Mouse (Mus musculus): Measurements from ENCODE around the gene Iqgap1. TPM values are rescaled to one million over a fixed set of nuclear protein-coding genes. Genes with fewer than 3 reads are reported as not detected.

The Iqgap1 gene
- polyA plus RNA-seq (2012; ENCODE audit: insufficient read depth, insufficient read length, missing spikeins), result 27.3 and 27.9 TPM in 2 replicates

GRCm38 (mm10) chr7:80825843-80826403 is at the start of gene Iqgap1:
TSS of gene Iqgap1 (minus strand) at chr7:80825974.
- Histone ChIP-seq H3K4me1 (ENCODE audit: control insufficient read depth, insufficient read depth, insufficient read length, low read length) (peaks cover 2% of the 10 kb centered on the region; the same call in 1 of the 2 replicates), H3K4me3 (ENCODE audit: insufficient read depth, low read depth, low read length) (no peak within 1 kb of the TSS), H3K27ac (replicated peaks; ENCODE audit: low read depth, low read length) (no peak within 1 kb of the TSS)

GRCm38 (mm10) chr7:80873631-80874030 is 47.9 kb upstream of the Iqgap1 start:
- no peak overlapping the region for H3K27ac ChIP-seq (replicated peaks; ENCODE audit: low read depth, low read length)

GRCm38 (mm10) chr7:80873038-80873437 is 47.3 kb upstream of the Iqgap1 start:
- no peaks in the 10 kb centered on the region; the same call in 1 of the 2 replicates for H3K4me1 ChIP-seq (ENCODE audit: control insufficient read depth, insufficient read depth, insufficient read length, low read length)
- no peak overlapping the region for H3K4me3 ChIP-seq (ENCODE audit: insufficient read depth, low read depth, low read length)
- no peak overlapping the region for H3K27ac ChIP-seq (replicated peaks; ENCODE audit: low read depth, low read length)

More at GRCm38 (mm10) chr7:80873631-80874030, 47.9 kb upstream of the Iqgap1 start:
- Histone ChIP-seq H3K4me3 (ENCODE audit: insufficient read depth, low read depth, low read length) (no peak overlapping the region), H3K4me1 (ENCODE audit: control insufficient read depth, insufficient read depth, insufficient read length, low read length) (no peaks in the 10 kb centered on the region; the same call in 1 of the 2 replicates)

GRCm38 (mm10) chr7:80868686-80869085 is 42.9 kb upstream of the Iqgap1 start:
- Histone ChIP-seq H3K27ac (replicated peaks; ENCODE audit: low read depth, low read length) (no peak overlapping the region), H3K4me1 (ENCODE audit: control insufficient read depth, insufficient read depth, insufficient read length, low read length) (peaks cover 4% of the 10 kb centered on the region), H3K4me3 (ENCODE audit: insufficient read depth, low read depth, low read length) (no peak overlapping the region)

GRCm38 (mm10) chr7:80866514-80867147 is 40.9 kb upstream of the Iqgap1 start:
- H3K4me3 ChIP-seq (ENCODE audit: insufficient read depth, low read depth, low read length), result no peak overlapping the region
- no peak overlapping the region for H3K27ac ChIP-seq (replicated peaks; ENCODE audit: low read depth, low read length)
- peaks cover 4% of the 10 kb centered on the region for H3K4me1 ChIP-seq (ENCODE audit: control insufficient read depth, insufficient read depth, insufficient read length, low read length)

- Histone ChIP-seq H3K4me1 (ENCODE audit: control insufficient read depth, insufficient read depth, insufficient read length, low read length) (peaks cover 4% of the 10 kb centered on the region), H3K4me3 (ENCODE audit: insufficient read depth, low read depth, low read length) (no peak overlapping the region), H3K27ac (replicated peaks; ENCODE audit: low read depth, low read length) (no peak overlapping the region)
Observed at GRCm38 (mm10) chr7:80865521-80865920, 39.7 kb upstream of the Iqgap1 start.

GRCm38 (mm10) chr7:80864831-80865230 is 39.1 kb upstream of the Iqgap1 start:
- Histone ChIP-seq H3K4me1 (ENCODE audit: control insufficient read depth, insufficient read depth, insufficient read length, low read length) (peaks cover 4% of the 10 kb centered on the region), H3K4me3 (ENCODE audit: insufficient read depth, low read depth, low read length) (no peak overlapping the region), H3K27ac (replicated peaks; ENCODE audit: low read depth, low read length) (peak overlapping the region; percentile 34)

- H3K27ac ChIP-seq (replicated peaks; ENCODE audit: low read depth, low read length), result no peak overlapping the region
- peaks cover 4% of the 10 kb centered on the region for H3K4me1 ChIP-seq (ENCODE audit: control insufficient read depth, insufficient read depth, insufficient read length, low read length)
- no peak overlapping the region for H3K4me3 ChIP-seq (ENCODE audit: insufficient read depth, low read depth, low read length)
Observed at GRCm38 (mm10) chr7:80864151-80864550, 38.4 kb upstream of the Iqgap1 start.

- Histone ChIP-seq H3K27ac (replicated peaks; ENCODE audit: low read depth, low read length) (no peak overlapping the region), H3K4me1 (ENCODE audit: control insufficient read depth, insufficient read depth, insufficient read length, low read length) (peaks cover 4% of the 10 kb centered on the region), H3K4me3 (ENCODE audit: insufficient read depth, low read depth, low read length) (no peak overlapping the region)
Observed at GRCm38 (mm10) chr7:80863520-80863919, 37.7 kb upstream of the Iqgap1 start.

- H3K27ac ChIP-seq (replicated peaks; ENCODE audit: low read depth, low read length), result no peak overlapping the region
- peaks cover 4% of the 10 kb centered on the region for H3K4me1 ChIP-seq (ENCODE audit: control insufficient read depth, insufficient read depth, insufficient read length, low read length)
- no peak overlapping the region for H3K4me3 ChIP-seq (ENCODE audit: insufficient read depth, low read depth, low read length)
Observed at GRCm38 (mm10) chr7:80862475-80862874, 36.7 kb upstream of the Iqgap1 start.

GRCm38 (mm10) chr7:80860729-80861274 is 35.0 kb upstream of the Iqgap1 start, which contains the start of gene Zscan2:
TSS of gene Zscan2 (plus strand) at chr7:80860920.
- H3K4me1 ChIP-seq (ENCODE audit: control insufficient read depth, insufficient read depth, insufficient read length, low read length), result peaks cover 4% of the 10 kb centered on the region
- H3K27ac ChIP-seq (replicated peaks; ENCODE audit: low read depth, low read length), result peak within 1 kb of the TSS; percentile 77
- peak within 1 kb of the TSS; percentile 98 for H3K4me3 ChIP-seq (ENCODE audit: insufficient read depth, low read depth, low read length)

GRCm38 (mm10) chr7:80860227-80860626 is 34.5 kb upstream of the Iqgap1 start:
- H3K4me1 ChIP-seq (ENCODE audit: control insufficient read depth, insufficient read depth, insufficient read length, low read length), result peaks cover 4% of the 10 kb centered on the region
- peak overlapping the region; percentile 73 for H3K4me3 ChIP-seq (ENCODE audit: insufficient read depth, low read depth, low read length)
- no peak overlapping the region for H3K27ac ChIP-seq (replicated peaks; ENCODE audit: low read depth, low read length)

GRCm38 (mm10) chr7:80857181-80857580 is 31.4 kb upstream of the Iqgap1 start:
- no peak overlapping the region for H3K4me3 ChIP-seq (ENCODE audit: insufficient read depth, low read depth, low read length)
- no peak overlapping the region for H3K27ac ChIP-seq (replicated peaks; ENCODE audit: low read depth, low read length)
- no peaks in the 10 kb centered on the region for H3K4me1 ChIP-seq (ENCODE audit: control insufficient read depth, insufficient read depth, insufficient read length, low read length)

- Histone ChIP-seq H3K4me1 (ENCODE audit: control insufficient read depth, insufficient read depth, insufficient read length, low read length) (no peaks in the 10 kb centered on the region), H3K4me3 (ENCODE audit: insufficient read depth, low read depth, low read length) (no peak overlapping the region), H3K27ac (replicated peaks; ENCODE audit: low read depth, low read length) (no peak overlapping the region)
Observed at GRCm38 (mm10) chr7:80855316-80855715, 29.5 kb upstream of the Iqgap1 start.

GRCm38 (mm10) chr7:80853218-80853617 is 27.4 kb upstream of the Iqgap1 start:
- H3K4me3 ChIP-seq (ENCODE audit: insufficient read depth, low read depth, low read length), result no peak overlapping the region
- H3K4me1 ChIP-seq (ENCODE audit: control insufficient read depth, insufficient read depth, insufficient read length, low read length), result no peaks in the 10 kb centered on the region
- no peak overlapping the region for H3K27ac ChIP-seq (replicated peaks; ENCODE audit: low read depth, low read length)

GRCm38 (mm10) chr7:80850520-80850919 is 24.7 kb upstream of the Iqgap1 start:
- H3K4me3 ChIP-seq (ENCODE audit: insufficient read depth, low read depth, low read length), result no peak overlapping the region
- no peak overlapping the region for H3K27ac ChIP-seq (replicated peaks; ENCODE audit: low read depth, low read length)
- no peaks in the 10 kb centered on the region for H3K4me1 ChIP-seq (ENCODE audit: control insufficient read depth, insufficient read depth, insufficient read length, low read length)
